Mouse (Mus musculus): ENCODE data around the gene Manbal.
"Not testable (repeated sequence)": the region's sequence is repeated elsewhere in the genome, so short reads cannot be mapped to it uniquely, and the experiment has no call there.

The Manbal gene

GRCm38 (mm10) chr2:157388901-157389590 is 21.7 kb downstream of the Manbal start:
- not testable (repeated sequence) for DNase-seq (ENCODE audit: low read depth, low spot score); H3K27me3 ChIP-seq (ENCODE audit: control insufficient read depth, insufficient read depth, low read length, poor library complexity, severe bottlenecking); H3K36me3 ChIP-seq (ENCODE audit: control insufficient read depth, insufficient read depth, low read length, poor library complexity, severe bottlenecking)

- no peaks in the 10 kb centered on the region; the same call in 1 of the 2 replicates for H3K36me3 ChIP-seq (ENCODE audit: control insufficient read depth, insufficient read depth, low read length, poor library complexity, severe bottlenecking)
- no peak for DNase-seq (ENCODE audit: low read depth, low spot score)
- no peaks in the 10 kb centered on the region for H3K27me3 ChIP-seq (ENCODE audit: control insufficient read depth, insufficient read depth, low read length, poor library complexity, severe bottlenecking)
Observed at GRCm38 (mm10) chr2:157389591-157389921, 22.2 kb downstream of the Manbal start.

GRCm38 (mm10) chr2:157392331-157392730 is 24.9 kb downstream of the Manbal start:
- no peaks in the 10 kb centered on the region for H3K27me3 ChIP-seq (ENCODE audit: control insufficient read depth, insufficient read depth, low read length, poor library complexity, severe bottlenecking)
- no peak for DNase-seq (ENCODE audit: low read depth, low spot score)
- peaks cover 3% of the 10 kb centered on the region for H3K36me3 ChIP-seq (ENCODE audit: control insufficient read depth, insufficient read depth, low read length, poor library complexity, severe bottlenecking)

GRCm38 (mm10) chr2:157393549-157393948 is 26.2 kb downstream of the Manbal start:
- no peaks in the 10 kb centered on the region for H3K27me3 ChIP-seq (ENCODE audit: control insufficient read depth, insufficient read depth, low read length, poor library complexity, severe bottlenecking)
- DNase-seq (ENCODE audit: low read depth, low spot score), result no peak
- H3K36me3 ChIP-seq (ENCODE audit: control insufficient read depth, insufficient read depth, low read length, poor library complexity, severe bottlenecking), result peaks cover 3% of the 10 kb centered on the region

- no peak for DNase-seq (ENCODE audit: low read depth, low spot score)
- Histone ChIP-seq H3K36me3 (ENCODE audit: control insufficient read depth, insufficient read depth, low read length, poor library complexity, severe bottlenecking) (peaks cover 3% of the 10 kb centered on the region), H3K27me3 (ENCODE audit: control insufficient read depth, insufficient read depth, low read length, poor library complexity, severe bottlenecking) (no peaks in the 10 kb centered on the region)
Observed at GRCm38 (mm10) chr2:157394868-157395267, 27.5 kb downstream of the Manbal start.

- no peak for DNase-seq (ENCODE audit: low read depth, low spot score)
- Histone ChIP-seq H3K27me3 (ENCODE audit: control insufficient read depth, insufficient read depth, low read length, poor library complexity, severe bottlenecking) (no peaks in the 10 kb centered on the region), H3K36me3 (ENCODE audit: control insufficient read depth, insufficient read depth, low read length, poor library complexity, severe bottlenecking) (peaks cover 3% of the 10 kb centered on the region)
Observed at GRCm38 (mm10) chr2:157395371-157395770, 28.0 kb downstream of the Manbal start.

GRCm38 (mm10) chr2:157395960-157396359 is 28.6 kb downstream of the Manbal start:
- Histone ChIP-seq H3K36me3 (ENCODE audit: control insufficient read depth, insufficient read depth, low read length, poor library complexity, severe bottlenecking) (peaks cover 3% of the 10 kb centered on the region), H3K27me3 (ENCODE audit: control insufficient read depth, insufficient read depth, low read length, poor library complexity, severe bottlenecking) (no peaks in the 10 kb centered on the region)
- DNase-seq (ENCODE audit: low read depth, low spot score), result peak; percentile 57

- peaks cover 3% of the 10 kb centered on the region for H3K36me3 ChIP-seq (ENCODE audit: control insufficient read depth, insufficient read depth, low read length, poor library complexity, severe bottlenecking)
- DNase-seq (ENCODE audit: low read depth, low spot score), result no peak
- H3K27me3 ChIP-seq (ENCODE audit: control insufficient read depth, insufficient read depth, low read length, poor library complexity, severe bottlenecking), result no peaks in the 10 kb centered on the region
Observed at GRCm38 (mm10) chr2:157397376-157397775, 30.0 kb downstream of the Manbal start.

- DNase-seq (ENCODE audit: low read depth, low spot score), result peak; percentile 8
- H3K27me3 ChIP-seq (ENCODE audit: control insufficient read depth, insufficient read depth, low read length, poor library complexity, severe bottlenecking), result no peaks in the 10 kb centered on the region
Observed at GRCm38 (mm10) chr2:157398539-157398938, 31.1 kb downstream of the Manbal start.

GRCm38 (mm10) chr2:157399797-157400196 is 32.4 kb downstream of the Manbal start:
- Histone ChIP-seq H3K27me3 (ENCODE audit: control insufficient read depth, insufficient read depth, low read length, poor library complexity, severe bottlenecking) (no peaks in the 10 kb centered on the region), H3K36me3 (ENCODE audit: control insufficient read depth, insufficient read depth, low read length, poor library complexity, severe bottlenecking) (peaks cover 3% of the 10 kb centered on the region)
- no peak for DNase-seq (ENCODE audit: low read depth, low spot score)

More at GRCm38 (mm10) chr2:157398539-157398938, 31.1 kb downstream of the Manbal start:
- peaks cover 3% of the 10 kb centered on the region for H3K36me3 ChIP-seq (ENCODE audit: control insufficient read depth, insufficient read depth, low read length, poor library complexity, severe bottlenecking)

GRCm38 (mm10) chr2:157400491-157400890 is 33.1 kb downstream of the Manbal start:
- H3K27me3 ChIP-seq (ENCODE audit: control insufficient read depth, insufficient read depth, low read length, poor library complexity, severe bottlenecking), result no peaks in the 10 kb centered on the region
- peaks cover 3% of the 10 kb centered on the region for H3K36me3 ChIP-seq (ENCODE audit: control insufficient read depth, insufficient read depth, low read length, poor library complexity, severe bottlenecking)
- DNase-seq (ENCODE audit: low read depth, low spot score), result peak; percentile 40

GRCm38 (mm10) chr2:157401261-157401660 is 33.9 kb downstream of the Manbal start:
- H3K36me3 ChIP-seq (ENCODE audit: control insufficient read depth, insufficient read depth, low read length, poor library complexity, severe bottlenecking), result peaks cover 3% of the 10 kb centered on the region
- no peak for DNase-seq (ENCODE audit: low read depth, low spot score)
- H3K27me3 ChIP-seq (ENCODE audit: control insufficient read depth, insufficient read depth, low read length, poor library complexity, severe bottlenecking), result no peaks in the 10 kb centered on the region

- Histone ChIP-seq H3K27me3 (ENCODE audit: control insufficient read depth, insufficient read depth, low read length, poor library complexity, severe bottlenecking) (no peaks in the 10 kb centered on the region), H3K36me3 (ENCODE audit: control insufficient read depth, insufficient read depth, low read length, poor library complexity, severe bottlenecking) (no peaks in the 10 kb centered on the region)
- no peak for DNase-seq (ENCODE audit: low read depth, low spot score)
Observed at GRCm38 (mm10) chr2:157407596-157407995, 40.2 kb downstream of the Manbal start.

GRCm38 (mm10) chr2:157409793-157410533 is 42.6 kb downstream of the Manbal start:
- no peaks in the 10 kb centered on the region for H3K27me3 ChIP-seq (ENCODE audit: control insufficient read depth, insufficient read depth, low read length, poor library complexity, severe bottlenecking)

GRCm38 (mm10) chr2:157411151-157411693 is 43.8 kb downstream of the Manbal start:
- no peaks in the 10 kb centered on the region for H3K27me3 ChIP-seq (ENCODE audit: control insufficient read depth, insufficient read depth, low read length, poor library complexity, severe bottlenecking)
- H3K36me3 ChIP-seq (ENCODE audit: control insufficient read depth, insufficient read depth, low read length, poor library complexity, severe bottlenecking), result no peaks in the 10 kb centered on the region

More at GRCm38 (mm10) chr2:157409793-157410533, 42.6 kb downstream of the Manbal start:
- H3K36me3 ChIP-seq (ENCODE audit: control insufficient read depth, insufficient read depth, low read length, poor library complexity, severe bottlenecking), result no peaks in the 10 kb centered on the region
- DNase-seq (ENCODE audit: low read depth, low spot score), result no peak

More at GRCm38 (mm10) chr2:157411151-157411693, 43.8 kb downstream of the Manbal start:
- DNase-seq (ENCODE audit: low read depth, low spot score), result no peak
